Mouse (Mus musculus): ENCODE results near the gene Prkce. TPM values are rescaled to one million over a fixed set of nuclear protein-coding genes. Genes with fewer than 3 reads are reported as not detected.
A peak's percentile ranks its signal among the peaks of the same experiment; 100 is the strongest.
"Not testable (repeated sequence)": the region's sequence is repeated elsewhere in the genome, so short reads cannot be mapped to it uniquely, and the experiment has no call there.

The Prkce gene
- total RNA-seq, 2 experiments from 2014 or later = 273 to 281 TPM

GRCm38 (mm10) chr17:86466871-86467270, 299.3 kb downstream of the Prkce start:
- DNase-seq (ENCODE audit: extremely low spot score in 1 of 2, low spot score in 2 of 2) = no peak
- intact Hi-C loops (cut with DNase I) = no loop called here

GRCm38 (mm10) chr17:86467291-86467898, 299.8 kb downstream of the Prkce start:
- DNase-seq (ENCODE audit: extremely low spot score in 1 of 2, low spot score in 2 of 2) = no peak
- intact Hi-C loops (cut with DNase I) = no loop called here

- intact Hi-C loops (cut with DNase I) = no loop called here
- DNase-seq (ENCODE audit: extremely low spot score in 1 of 2, low spot score in 2 of 2) = no peak
Measured at GRCm38 (mm10) chr17:86467967-86468366, 300.4 kb downstream of the Prkce start.

GRCm38 (mm10) chr17:86470160-86470559, 302.6 kb downstream of the Prkce start:
- no peak for DNase-seq (ENCODE audit: extremely low spot score in 1 of 2, low spot score in 2 of 2)
- intact Hi-C loops (cut with DNase I) = no loop called here

GRCm38 (mm10) chr17:86471684-86472083, 304.1 kb downstream of the Prkce start:
- intact Hi-C loops (cut with DNase I) = no loop called here
- DNase-seq (ENCODE audit: extremely low spot score in 1 of 2, low spot score in 2 of 2) = no peak

GRCm38 (mm10) chr17:86476674-86477073, 309.1 kb downstream of the Prkce start:
- DNase-seq (ENCODE audit: extremely low spot score in 1 of 2, low spot score in 2 of 2) = no peak

GRCm38 (mm10) chr17:86477401-86477800, 309.8 kb downstream of the Prkce start:
- intact Hi-C loops (cut with DNase I); DNase-seq (ENCODE audit: extremely low spot score in 1 of 2, low spot score in 2 of 2): not testable (repeated sequence)

More at GRCm38 (mm10) chr17:86476674-86477073, 309.1 kb downstream of the Prkce start:
- intact Hi-C loops (cut with DNase I) = no loop called here

GRCm38 (mm10) chr17:86479406-86479805, 311.8 kb downstream of the Prkce start:
- DNase-seq (ENCODE audit: extremely low spot score in 1 of 2, low spot score in 2 of 2) = no peak
- intact Hi-C loops (cut with DNase I) = no loop called here

GRCm38 (mm10) chr17:86482675-86483074, 315.1 kb downstream of the Prkce start:
- intact Hi-C loops (cut with DNase I) = loop anchor here (10.0 kb wide), 1 partner anchor 762 kb away; no protein-coding TSS in a partner anchor
- DNase-seq (ENCODE audit: extremely low spot score in 1 of 2, low spot score in 2 of 2) = no peak

- DNase-seq (ENCODE audit: extremely low spot score in 1 of 2, low spot score in 2 of 2) = peak; percentile 66 to 85
- intact Hi-C loops (cut with DNase I) = loop anchor here (10.0 kb wide), 1 partner anchor 761 kb away; no protein-coding TSS in a partner anchor
Measured at GRCm38 (mm10) chr17:86484087-86484737, 316.6 kb downstream of the Prkce start.

- no peak for DNase-seq (ENCODE audit: extremely low spot score in 1 of 2, low spot score in 2 of 2)
- intact Hi-C loops (cut with DNase I) = loop anchor here (10.0 kb wide), 1 partner anchor 758 kb away; no protein-coding TSS in a partner anchor
Measured at GRCm38 (mm10) chr17:86486657-86487056, 319.1 kb downstream of the Prkce start.

- intact Hi-C loops (cut with DNase I) = loop anchor here (10.0 kb wide), 1 partner anchor 757 kb away; no protein-coding TSS in a partner anchor
- DNase-seq (ENCODE audit: extremely low spot score in 1 of 2, low spot score in 2 of 2) = no peak
Measured at GRCm38 (mm10) chr17:86487450-86487849, 319.9 kb downstream of the Prkce start.

GRCm38 (mm10) chr17:86489827-86490226, 322.2 kb downstream of the Prkce start:
- DNase-seq (ENCODE audit: extremely low spot score in 1 of 2, low spot score in 2 of 2) = no peak
- intact Hi-C loops (cut with DNase I) = loop anchor here (10.0 kb wide), 2 partner anchors 325 to 755 kb away; no protein-coding TSS in a partner anchor

- no peak for DNase-seq (ENCODE audit: extremely low spot score in 1 of 2, low spot score in 2 of 2)
- intact Hi-C loops (cut with DNase I) = loop anchor here (10.0 kb wide), 1 partner anchor 322 kb away; no protein-coding TSS in a partner anchor
Measured at GRCm38 (mm10) chr17:86492376-86492775, 324.8 kb downstream of the Prkce start.

GRCm38 (mm10) chr17:86493891-86494420, 326.4 kb downstream of the Prkce start:
- intact Hi-C loops (cut with DNase I) = loop anchor here (10.0 kb wide), 1 partner anchor 321 kb away; no protein-coding TSS in a partner anchor
- DNase-seq (ENCODE audit: extremely low spot score in 1 of 2, low spot score in 2 of 2) = no peak

- intact Hi-C loops (cut with DNase I) = loop anchor here (10.0 kb wide), 1 partner anchor 320 kb away; no protein-coding TSS in a partner anchor
- DNase-seq (ENCODE audit: extremely low spot score in 1 of 2, low spot score in 2 of 2) = no peak
Measured at GRCm38 (mm10) chr17:86494494-86494893, 326.9 kb downstream of the Prkce start.

GRCm38 (mm10) chr17:86494895-86495294, 327.3 kb downstream of the Prkce start:
- no peak for DNase-seq (ENCODE audit: extremely low spot score in 1 of 2, low spot score in 2 of 2)
- intact Hi-C loops (cut with DNase I) = loop anchor here (5.0 to 10.0 kb wide), 2 partner anchors 320 to 412 kb away; no protein-coding TSS in a partner anchor

GRCm38 (mm10) chr17:86496123-86496771, 328.7 kb downstream of the Prkce start:
- intact Hi-C loops (cut with DNase I) = loop anchor here (5.0 to 10.0 kb wide), 2 partner anchors 319 to 411 kb away; no protein-coding TSS in a partner anchor
- peak; percentile 52 to 71 for DNase-seq (ENCODE audit: extremely low spot score in 1 of 2, low spot score in 2 of 2)

GRCm38 (mm10) chr17:86497302-86497701, 329.7 kb downstream of the Prkce start:
- intact Hi-C loops (cut with DNase I) = loop anchor here (5.0 to 10.0 kb wide), 2 partner anchors 317 to 410 kb away; no protein-coding TSS in a partner anchor
- no peak for DNase-seq (ENCODE audit: extremely low spot score in 1 of 2, low spot score in 2 of 2)
